Mouse (Mus musculus) bone marrow macrophage, adult 2 months (primary cell): ENCODE results near the gene Tppp2.

Experiments
- CTCF ChIP-seq: IDR thresholded peaks from 2 replicates; pipeline ENCODE4 v1.5.1; 2012; ENCODE audit warnings: low read depth, mild to moderate bottlenecking, low read length, moderate library complexity
- POLR2A ChIP-seq: IDR thresholded peaks from 2 replicates; pipeline ENCODE4 v1.6.1; 2012; ENCODE audit warnings: mild to moderate bottlenecking, low read depth, low read length, borderline replicate concordance

- TF ChIP-seq POLR2A = no peak
- no peak for TF ChIP-seq CTCF
These were observed 3.2 kb upstream of the Tppp2 start for GRCm38 (mm10) chr14:51915030-51915429.
